Mouse (Mus musculus): ENCODE data around the gene 9930104L06Rik.
"Not testable (repeated sequence)": the region's sequence is repeated elsewhere in the genome, so short reads cannot be mapped to it uniquely, and the experiment has no call there.

The 9930104L06Rik gene

DNA sequence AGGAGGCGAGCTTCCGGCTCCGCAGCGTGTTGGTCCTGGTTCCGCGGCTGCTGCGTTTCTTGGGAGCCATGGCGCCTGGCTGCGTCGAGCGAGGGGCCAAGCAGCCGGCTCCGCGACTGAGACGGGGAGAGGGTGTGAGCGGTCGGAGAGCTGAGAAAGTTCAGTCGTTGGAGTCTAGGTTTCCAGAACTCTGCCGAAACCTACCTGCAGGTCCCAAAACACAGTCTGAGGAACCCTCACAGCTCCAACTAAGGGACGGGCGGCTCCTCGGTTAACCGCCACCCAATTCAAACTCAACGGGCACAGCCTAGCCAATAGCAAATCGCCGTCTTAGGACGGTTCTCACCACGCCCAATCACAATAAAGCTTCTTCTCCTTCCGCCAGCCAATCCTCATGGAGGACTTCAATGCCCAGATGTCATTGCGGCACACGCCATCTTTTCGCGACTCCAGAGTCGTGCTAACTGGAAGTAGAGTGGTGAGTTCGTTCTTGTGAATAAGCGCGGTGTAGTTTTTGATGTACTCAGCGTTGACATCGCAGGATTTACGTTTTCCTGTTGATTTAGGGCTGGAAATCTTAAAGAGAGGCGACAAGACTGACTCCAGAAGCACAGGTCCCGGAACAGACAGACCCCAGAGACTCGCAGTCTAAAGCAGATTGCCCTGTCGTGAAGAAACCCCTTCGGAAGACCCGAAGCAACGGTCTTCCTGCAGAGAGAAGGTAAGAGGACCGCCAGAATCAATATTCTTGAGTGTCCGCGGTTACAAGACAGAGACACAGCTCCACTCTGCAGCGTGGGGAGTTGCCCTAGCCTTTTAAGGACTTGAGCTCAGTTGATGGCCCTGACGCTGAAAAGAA lies at the start of gene 9930104L06Rik:
TSS of gene 9930104L06Rik (plus strand) at position 436 of the 859 bp plus-strand sequence.
- peak; percentile 95 to 96 for DNase-seq

DNA sequence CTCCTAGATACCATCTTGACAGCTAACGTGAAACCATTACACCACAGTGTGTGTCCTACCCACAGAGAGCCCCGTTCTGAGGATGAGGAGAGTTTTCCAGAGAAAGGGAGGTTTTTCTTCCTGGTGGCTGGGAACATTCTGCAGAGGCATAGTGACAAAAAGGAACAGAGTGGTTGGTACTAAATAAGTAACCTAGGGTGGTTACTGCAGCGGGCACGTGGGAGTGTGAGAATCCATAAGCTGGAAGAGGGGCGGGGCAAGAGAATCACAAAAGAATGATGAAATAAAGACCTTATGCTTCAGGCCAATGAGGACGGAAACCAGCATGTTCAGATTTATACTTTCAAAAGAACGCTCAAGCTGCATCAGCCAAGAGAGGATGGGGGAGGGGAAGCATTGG lies 48.1 kb upstream of the 9930104L06Rik start:
- DNase-seq = no peak

DNA sequence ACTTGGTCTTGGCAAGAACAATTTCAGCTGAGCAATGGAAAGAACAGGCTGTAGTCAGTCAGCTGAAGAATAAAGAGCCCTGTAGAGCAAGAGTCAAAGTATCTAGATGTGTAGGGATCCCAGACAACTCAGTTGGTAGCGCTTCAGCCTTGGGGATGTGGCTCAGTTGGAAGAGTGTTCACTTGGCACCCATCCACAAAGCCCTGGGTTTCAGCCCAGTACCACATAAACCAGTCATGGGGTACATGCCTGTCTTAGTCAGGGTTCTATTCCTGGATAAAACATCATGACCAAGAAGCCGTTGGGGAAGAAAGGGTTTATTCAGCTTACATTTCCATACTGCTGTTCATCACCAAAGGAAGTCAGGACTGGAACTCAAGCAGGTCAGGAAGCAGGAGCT lies 46.9 kb upstream of the 9930104L06Rik start:
- DNase-seq = no peak

DNA sequence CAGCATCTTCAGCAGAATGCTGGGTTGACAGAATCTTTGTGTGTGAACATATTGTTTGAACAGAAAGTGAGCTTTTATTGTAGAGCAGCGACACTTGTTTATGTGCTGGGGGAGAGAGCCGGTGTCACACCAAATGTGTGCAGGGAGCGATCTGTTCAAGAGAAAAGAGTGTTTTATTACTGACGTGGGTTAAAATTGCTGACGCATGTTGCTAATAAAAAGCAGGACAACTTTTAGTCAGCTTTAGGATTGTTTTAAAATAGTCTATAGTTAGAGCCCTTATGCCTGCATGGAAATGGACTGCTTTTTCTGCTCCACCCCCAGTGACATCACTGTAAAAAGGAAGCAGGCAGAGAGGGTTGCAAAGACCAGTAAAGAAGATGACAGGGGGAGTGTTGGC lies 46.0 kb upstream of the 9930104L06Rik start:
- no peak for DNase-seq

DNA sequence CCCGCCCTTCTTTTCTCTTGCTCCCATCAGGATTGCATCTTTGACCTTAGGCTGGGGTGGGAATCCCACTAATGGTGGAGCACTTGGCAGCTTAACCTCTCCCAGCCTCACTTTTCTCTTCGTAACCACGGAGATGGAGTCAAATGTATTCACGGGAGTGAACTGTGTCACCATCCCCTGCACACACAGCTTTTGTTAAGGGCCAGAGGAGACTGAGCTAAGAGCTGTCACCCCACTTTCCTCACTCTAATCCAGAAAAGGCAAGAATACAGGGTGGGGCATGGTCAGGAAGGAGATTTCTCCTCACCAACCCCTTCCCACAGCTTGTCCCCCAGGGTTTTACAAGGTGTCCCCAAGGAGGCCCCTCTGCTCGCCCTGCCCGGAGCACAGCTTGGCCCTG lies 43.1 kb upstream of the 9930104L06Rik start:
- DNase-seq = no peak

DNA sequence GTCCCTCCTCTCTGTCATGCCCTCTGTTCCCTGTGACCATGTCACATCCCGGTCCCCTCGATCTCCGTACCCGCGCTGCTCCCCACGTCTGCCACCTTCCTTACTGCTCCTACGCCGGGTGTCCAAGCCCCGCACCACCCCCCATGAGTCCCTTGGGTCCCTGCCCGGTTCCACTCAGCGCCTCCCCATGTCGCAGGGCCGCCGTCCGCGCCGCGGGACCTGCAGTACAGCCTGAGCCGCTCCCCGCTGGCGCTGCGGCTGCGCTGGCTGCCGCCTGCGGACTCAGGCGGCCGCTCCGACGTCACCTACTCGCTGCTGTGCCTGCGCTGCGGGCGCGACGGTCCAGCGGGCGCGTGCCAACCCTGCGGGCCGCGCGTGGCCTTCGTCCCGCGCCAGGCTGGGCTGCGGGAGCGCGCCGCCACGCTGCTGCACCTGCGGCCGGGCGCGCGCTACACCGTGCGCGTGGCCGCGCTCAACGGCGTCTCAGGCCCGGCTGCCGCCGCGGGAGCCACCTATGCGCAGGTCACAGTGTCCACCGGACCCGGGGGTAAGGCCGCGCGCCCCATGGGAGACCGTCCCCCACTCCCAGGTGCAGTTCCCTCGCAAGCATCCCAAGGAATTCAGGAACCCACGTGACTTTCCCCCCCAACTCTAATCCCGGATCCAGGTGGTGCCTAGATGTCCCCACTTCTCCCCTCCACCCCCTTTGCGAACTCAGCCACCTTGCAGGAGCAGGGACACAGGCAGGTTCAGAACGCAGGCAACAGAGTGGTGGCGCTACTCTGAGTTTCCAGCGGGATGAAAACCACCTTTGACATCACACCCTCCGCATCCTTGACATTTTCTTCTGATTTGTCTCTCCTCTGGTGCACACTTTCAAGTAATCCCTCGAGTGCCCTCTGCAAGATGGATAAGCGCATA lies 42.1 kb upstream of the 9930104L06Rik start:
- peak; percentile 85 to 89 for DNase-seq

DNA sequence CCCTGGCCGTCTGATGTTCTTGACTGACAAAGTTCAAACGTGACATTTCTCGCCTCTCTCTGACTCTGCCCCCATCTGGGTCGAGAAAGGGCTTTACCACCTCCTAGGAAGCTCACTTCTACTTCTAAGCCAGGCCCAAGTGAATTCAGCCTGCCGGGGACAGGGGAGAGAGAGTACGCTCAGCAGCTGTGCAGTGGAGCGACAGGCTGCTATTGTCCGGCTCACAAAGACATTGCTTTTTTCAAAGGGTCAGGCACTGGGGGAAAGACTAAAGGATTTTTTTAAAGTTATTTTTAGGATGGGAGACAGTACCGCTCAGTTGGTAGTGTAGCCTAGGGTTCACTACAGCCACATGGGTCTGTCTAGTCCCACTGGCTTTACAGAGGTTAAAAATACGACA lies 38.4 kb upstream of the 9930104L06Rik start:
- no peak for DNase-seq

DNA sequence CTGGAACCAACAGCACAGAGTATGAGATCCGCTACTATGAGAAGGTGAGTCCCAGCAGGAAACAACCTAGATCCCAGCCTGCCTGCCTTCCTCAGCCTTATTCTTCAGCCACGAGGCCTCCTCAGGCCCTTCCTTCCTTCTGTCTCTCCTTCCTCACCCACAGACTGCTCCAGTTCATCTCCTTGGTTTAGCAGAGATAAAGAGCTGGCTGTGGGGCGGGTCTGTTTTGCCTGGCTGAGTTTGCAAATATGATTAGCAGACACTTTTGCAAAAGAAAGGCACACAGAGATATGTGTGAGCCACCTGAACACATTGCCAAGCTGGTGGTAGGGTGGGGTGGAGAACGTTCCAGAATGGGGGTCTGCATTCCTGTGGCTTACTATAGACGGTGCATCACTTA lies 36.9 kb upstream of the 9930104L06Rik start:
- no peak for DNase-seq

DNA sequence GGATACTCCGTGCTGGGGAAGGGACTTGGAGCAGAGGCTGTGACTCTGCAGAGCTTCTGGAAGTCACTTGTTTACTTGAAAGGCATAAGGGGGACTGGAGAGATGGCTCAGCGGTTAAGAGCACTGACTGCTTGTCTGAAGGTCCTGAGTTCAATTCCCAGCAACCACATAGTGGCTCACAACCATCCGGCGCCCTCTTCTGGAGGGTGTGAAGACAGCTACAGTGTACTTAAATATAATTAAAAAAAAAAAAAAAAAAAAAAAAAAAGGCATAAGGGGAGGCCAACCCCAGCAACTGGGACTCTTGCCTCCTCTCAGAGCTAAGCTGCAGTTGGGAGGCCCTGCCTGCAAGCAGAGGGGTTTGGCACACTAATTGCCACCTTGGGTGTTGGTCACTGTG lies 31.4 kb upstream of the 9930104L06Rik start:
- DNase-seq = no peak

DNA sequence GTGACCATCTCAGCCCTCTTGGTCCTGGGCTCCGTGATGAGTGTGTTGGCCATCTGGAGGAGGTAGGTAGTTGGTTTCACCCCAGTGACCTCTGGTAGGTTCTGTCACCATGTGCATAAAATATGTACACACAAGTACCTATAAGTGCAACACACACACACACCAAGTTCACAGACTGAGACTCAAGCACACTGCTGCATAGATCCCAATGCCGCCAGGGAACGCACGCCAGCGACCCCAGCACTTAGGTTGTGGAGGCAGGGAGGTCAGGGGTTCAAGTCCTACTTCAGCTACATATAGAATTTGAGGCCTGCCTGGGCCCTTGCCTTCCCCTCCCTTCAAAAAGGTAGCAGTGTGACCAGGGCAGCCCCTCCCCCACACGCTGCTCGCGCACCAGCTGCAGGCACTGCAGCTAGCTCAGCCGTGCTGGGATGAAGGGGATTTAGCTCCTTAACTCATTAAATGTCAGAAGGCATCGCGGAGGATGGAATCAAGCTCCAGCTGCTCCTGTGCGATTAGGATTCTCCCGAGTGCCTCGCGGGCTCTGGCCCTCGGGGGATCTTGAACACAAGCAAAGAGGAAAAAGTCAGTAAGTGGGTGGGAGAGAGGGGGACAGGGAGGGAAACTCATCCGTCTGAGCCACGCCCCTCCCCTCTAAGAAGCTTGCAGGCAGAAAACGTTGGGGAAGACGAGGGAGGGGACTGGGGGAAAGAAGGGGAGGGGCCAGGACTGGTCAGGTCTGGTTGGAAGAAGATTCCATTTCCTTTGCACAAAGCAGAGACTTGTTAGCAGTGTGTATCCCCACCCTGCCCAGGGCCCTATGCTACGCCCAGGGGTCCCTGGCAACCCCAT lies 30.7 kb upstream of the 9930104L06Rik start:
- DNase-seq = peak in 1 of 2 experiments; percentile 26

DNA sequence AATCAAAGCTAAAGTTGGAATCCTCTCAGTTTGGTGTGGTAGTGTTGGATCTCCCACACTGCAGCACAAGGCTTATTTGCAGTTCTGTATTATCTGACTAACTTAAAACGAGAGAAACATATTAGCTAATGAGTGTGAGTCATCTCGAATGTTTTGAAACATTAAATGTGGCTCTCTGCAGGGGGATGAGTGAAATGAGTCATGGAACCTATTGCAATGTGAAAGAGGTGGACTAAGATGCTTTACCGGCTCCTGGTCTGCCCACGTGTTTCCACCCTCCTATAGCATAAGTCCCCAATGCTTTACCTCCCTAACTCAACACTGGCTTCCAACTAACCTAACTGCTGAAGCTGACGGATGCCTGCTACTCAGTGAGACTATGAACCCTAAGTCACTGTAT lies 8.7 kb upstream of the 9930104L06Rik start:
- no peak for DNase-seq

DNA sequence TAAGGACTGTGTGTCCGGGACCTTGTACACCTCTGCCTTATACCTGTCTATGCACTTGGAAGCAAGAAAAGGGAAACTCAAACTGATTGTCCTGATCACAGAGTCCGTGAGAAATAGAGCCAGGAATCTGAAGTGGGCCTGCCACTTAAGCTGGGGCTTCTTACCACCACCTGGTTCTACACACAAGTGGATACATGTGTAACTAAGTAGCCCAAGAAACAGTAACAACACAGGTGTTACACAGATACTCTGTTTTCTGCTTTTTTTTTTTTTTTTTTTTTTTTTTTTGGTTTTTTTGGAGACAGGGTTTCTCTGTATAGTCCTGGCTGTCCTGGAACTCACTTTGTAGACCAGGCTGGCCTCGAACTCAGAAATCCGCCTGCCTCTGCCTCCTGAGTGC lies 2.4 kb downstream of the 9930104L06Rik start, which contains the start of gene Cdca8:
TSS of gene Cdca8 (minus strand) at position 101 of the 400 bp plus-strand sequence.
- DNase-seq = not testable (repeated sequence)

DNA sequence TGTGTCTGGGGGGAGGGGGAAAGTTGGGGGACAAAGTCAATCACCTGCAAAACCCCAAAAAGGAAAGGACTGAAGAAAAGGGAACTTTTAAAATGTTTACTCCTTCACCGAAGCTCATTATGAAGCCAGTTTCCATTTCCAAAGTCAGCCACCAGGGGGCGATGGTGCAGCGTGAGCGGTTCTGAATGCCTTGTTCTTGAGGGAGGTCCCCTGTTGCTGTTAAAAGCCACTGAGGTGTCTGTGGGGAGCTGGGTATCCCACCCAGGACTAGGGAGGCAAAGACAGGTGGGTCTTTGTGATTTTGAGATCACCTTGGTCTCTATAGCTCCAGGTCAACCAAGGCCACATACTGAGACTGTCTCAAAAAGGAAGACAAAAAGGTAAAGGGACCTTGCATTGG lies 6.2 kb downstream of the 9930104L06Rik start:
- DNase-seq = peak; percentile 78 to 86

DNA sequence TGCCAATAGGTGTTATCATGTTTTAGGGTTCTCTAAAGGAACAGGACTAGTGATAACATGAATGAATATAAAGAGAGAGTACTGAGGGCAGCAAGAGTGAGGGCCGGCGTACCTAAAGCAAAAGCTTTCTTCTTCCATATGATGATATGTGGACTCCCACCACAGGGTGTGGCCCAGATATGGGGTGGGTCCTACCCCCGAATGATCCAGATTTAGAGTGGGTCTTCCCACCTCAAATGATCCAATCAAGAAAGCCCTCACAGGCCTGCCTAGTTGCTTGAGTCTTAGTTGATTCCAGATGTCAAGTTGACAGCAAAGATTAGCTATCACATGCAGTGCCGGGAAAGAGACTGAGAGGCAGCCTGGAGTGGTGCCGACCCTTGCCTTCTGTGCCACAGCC lies 6.9 kb downstream of the 9930104L06Rik start:
- no peak for DNase-seq

DNA sequence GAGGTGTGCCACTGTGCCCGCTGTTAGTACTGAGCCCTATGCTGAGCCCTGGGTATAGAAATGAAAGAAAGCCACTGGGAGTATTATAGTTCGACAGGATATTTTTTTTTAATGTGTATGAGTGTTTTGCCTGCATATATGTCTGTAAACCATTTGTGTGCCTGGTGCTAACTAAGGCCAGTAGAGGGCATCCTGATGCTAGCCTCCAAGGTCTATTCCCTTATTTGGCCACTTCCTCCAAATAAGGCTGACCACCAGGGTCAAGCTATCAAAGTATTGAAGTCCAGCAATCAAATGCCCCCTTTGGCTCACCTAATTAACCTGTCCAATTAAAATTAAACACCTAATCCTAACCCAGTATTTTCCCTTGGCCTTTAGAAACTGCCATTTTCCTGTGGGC lies 8.1 kb downstream of the 9930104L06Rik start:
- no peak for DNase-seq

DNA sequence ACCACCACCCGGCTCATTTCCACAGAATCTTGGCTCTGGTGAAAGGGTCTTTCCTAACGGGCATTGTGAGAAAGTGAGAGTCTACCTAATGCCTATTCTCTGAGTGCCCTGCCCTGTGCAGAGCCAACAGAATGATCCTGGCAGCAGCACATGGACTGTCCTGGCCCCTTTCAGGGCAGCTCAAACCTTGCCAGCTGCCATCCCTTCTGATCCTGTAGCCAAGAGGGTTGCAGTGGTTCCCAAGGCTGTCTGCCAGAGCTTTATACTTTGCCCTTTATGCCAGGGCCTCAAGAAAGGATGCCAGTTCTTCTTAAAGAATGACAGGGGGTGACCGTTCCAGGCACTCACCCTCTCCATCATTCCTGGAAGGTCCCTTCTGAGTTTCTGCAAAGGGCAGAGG lies 12.6 kb downstream of the 9930104L06Rik start:
- no peak for DNase-seq

DNA sequence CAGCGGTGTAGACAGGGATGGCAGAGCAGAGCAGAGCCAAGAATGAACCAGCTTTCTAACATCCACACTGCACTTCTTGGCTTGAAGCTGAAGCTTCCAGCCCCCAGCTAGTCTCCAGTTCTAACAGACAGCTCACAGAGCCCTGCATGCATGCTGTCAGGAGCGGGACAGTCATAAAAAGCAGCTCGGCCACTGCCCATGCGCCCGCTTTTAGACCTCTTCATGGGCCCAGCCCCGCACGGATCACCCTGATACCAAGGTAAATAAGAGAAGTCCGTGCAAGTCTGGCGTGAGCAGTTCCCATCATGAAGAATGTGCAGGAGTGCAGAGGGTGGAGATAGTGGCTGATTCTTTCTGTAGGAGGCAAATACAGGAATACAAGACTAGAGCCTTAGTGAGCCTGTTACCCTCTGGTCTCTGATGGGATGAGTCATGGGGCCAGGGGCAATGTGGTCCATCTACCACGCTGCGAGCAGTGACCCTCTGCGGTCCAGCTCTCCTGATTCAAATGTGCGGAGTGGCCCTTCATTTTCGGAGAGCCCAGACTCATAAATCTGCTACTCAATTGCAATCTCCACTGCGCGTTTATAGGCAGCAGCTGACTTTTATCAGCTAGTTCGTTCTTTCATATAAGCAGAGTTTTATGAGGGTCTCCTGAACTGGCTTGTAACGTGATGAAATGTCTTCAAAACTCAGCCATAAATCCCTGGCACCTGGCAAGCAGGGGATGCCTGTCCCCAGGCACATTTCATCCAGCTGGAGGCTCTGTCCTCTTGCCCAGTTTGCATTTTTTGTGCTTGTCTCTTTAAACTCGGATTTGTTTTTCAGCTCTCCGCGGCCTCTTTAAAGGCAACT lies 13.6 kb downstream of the 9930104L06Rik start:
- no peak for DNase-seq

DNA sequence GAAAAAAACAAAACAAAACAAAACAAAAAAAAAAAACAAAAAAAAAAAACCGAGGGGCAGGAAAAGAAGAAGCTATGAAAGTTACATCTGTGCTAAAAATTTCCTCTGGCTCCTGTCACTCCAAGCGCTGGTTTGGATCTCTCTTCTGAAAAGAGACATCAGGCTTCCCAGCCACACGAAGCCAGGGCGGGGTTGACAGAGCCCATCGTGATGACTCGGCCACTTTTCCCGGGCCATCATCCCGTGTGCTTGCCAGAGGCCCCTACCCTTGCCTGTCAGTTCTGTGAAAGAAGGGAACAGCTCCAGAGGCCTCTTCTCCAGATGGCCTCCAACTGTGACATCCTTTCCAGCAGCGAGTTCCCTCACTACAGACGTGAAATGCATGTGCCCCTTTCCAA lies 14.2 kb downstream of the 9930104L06Rik start:
- DNase-seq = no peak

DNA sequence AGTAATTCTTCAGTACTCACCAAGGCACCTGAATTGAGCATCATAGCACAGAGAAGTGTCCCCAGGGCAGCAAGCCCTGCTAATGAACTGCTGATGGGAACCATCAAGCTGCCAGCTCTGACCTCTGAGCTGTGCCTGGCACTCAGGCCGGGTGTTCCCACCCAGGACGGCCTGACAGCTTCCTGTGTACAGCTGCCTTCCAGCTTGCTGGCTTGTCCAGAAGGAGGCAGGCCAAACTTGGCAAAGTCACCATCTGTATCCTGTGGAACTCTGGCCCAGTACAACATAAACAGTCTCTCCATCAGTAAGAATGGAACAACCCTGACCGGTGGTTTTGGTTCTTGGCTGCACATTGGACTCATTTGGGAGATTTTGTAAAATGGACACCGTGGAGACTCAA lies 16.7 kb downstream of the 9930104L06Rik start:
- no peak for DNase-seq

DNA sequence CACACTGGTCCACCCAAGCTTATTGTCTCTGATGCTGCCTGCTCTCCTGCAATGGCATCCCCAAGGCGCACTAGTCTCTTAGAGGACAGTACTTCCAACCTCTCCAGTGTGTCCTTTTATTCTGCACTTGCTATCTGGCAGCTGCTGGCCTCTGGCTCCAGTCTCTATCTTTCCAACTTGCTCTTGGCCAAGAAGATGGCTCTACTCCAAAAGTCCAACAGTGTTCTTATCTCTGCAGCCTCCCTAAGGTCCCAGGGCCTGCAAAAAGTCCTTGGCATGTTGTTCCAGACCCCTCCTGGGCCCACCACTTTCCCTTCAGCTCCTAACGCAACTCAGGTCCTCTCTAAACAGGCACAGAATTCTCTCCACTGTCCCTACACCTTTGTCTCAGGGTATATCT lies 20.4 kb downstream of the 9930104L06Rik start:
- no peak for DNase-seq

DNA sequence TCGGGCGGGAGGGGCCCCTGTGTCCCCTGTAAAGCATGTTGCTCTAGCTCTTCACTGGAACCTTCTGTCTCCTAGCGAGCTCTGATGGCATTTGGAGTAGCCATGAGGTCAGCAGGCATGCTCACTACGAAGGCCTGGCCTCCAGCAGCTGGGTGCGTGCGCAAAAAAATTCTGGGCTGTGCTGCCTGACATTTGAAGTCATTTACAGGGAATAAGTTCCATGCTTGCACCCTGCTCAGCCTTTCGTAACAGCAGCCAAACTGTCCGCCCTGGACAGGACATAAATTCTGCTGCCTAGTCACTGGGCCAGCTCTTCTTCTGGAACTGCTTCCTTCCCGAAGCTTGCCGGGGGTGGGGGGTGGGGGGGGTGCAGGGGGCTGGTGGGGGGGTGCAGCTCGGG lies 22.2 kb downstream of the 9930104L06Rik start:
- DNase-seq = no peak

DNA sequence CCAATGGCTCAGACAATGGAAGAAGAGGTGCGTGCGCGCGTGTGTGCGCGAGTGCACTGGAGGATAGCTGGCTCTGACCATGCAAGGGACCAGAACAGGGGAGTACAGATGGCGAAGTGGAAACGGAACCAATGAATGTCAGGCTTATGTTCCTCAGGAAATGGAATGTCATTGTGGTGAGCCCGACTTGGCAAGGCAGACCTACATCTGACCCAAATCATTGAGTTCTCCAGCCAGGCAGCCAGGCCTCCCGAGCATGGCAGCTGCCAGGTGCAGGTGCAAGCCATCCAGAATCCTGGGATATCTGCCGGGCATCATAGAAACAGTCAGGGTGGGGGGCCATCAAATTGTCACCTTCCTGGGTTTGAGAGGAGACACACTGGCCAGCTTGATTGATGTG lies 24.1 kb downstream of the 9930104L06Rik start:
- peak; percentile 44 to 50 for DNase-seq

All from cerebellum, postnatal 25 days (tissue).